8 mouse cellular contexts compared by ENCODE assay signal in the genomic region with DNA sequence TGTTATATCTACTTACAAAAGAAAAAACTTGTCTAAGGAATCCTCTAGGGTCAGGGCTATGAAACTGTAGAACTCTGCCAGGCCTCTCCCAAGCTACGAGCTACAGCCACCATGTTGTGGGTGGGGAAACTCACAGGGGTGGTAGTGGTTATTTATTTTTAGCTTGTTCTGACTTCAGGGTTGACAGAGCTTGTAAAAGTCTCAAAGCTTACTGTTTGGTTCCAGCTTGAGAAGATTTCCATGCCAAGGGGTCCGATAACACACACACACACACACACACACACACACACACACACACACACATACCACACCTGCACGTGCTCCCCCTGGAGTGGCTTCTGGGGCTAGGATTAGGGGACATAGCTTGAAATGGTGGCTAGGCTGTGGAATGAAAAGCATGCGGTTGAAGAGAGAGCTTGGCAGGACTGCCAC. TPM values are rescaled to one million over a fixed set of nuclear protein-coding genes. Genes with fewer than 3 reads are reported as not detected.
DNase-seq lines count a peak whose midpoint lies in the region; ATAC-seq and TF ChIP-seq lines count a peak whose summit lies in the region.

No protein-coding gene starts in this region.

- H3K27me3 ChIP-seq in erythroblast, embryonic 14.5 days (ENCODE audit: control insufficient read depth): no peaks in the 10 kb centered on the region
- no peaks in the 10 kb centered on the region for H3K27me3 ChIP-seq in hindbrain, embryonic 15.5 days

- TF ChIP-seq CTCF in bone marrow, adult 2 months (IDR thresholded peaks at IDR 0.05; ENCODE audit: control insufficient read depth, insufficient read depth, low read length): no peak

- H3K4me3 ChIP-seq in erythroblast, embryonic 14.5 days (replicated peaks): peak overlapping the region; percentile 84
- peak overlapping the region; percentile 60 for H3K4me3 ChIP-seq in bone marrow, adult 2 months (replicated peaks; ENCODE audit: control insufficient read depth, low read depth, low read length)
- H3K4me3 ChIP-seq in hindbrain, embryonic 15.5 days: peak overlapping the region; percentile 59

- TF ChIP-seq POLR2A in bone marrow, adult 2 months (IDR thresholded peaks at IDR 0.05; ENCODE audit: borderline replicate concordance, control insufficient read depth, low read depth, low read length): no peak

- no peaks in the 10 kb centered on the region for H3K9me3 ChIP-seq in erythroblast, embryonic 14.5 days (ENCODE audit: control insufficient read depth, low read length)
- H3K9me3 ChIP-seq in hindbrain, embryonic 15.5 days: no peaks in the 10 kb centered on the region

- H3K4me1 ChIP-seq in erythroblast, embryonic 14.5 days (ENCODE audit: control insufficient read depth): peaks cover 22% of the 10 kb centered on the region
- peaks cover 1% of the 10 kb centered on the region; the same call in 1 of the 2 replicates for H3K4me1 ChIP-seq in bone marrow, adult 2 months (ENCODE audit: control insufficient read depth, insufficient read depth, low read length)
- peaks cover 17% of the 10 kb centered on the region for H3K4me1 ChIP-seq in hindbrain, embryonic 15.5 days (replicated peaks)

- WGBS in bone marrow, adult 2 months: 57% methylated on average over 4 of the region's 4 CpGs
- 51% methylated on average over 4 of the region's 4 CpGs for WGBS in hindbrain, embryonic 15.5 days

- H3K4me2 ChIP-seq in hindbrain, embryonic 15.5 days: peak overlapping the region; percentile 63

- no peak; the same call in 1 of the 2 replicates for ATAC-seq in erythroblast, adult 5-6 weeks (replicated peaks; ENCODE audit: low FRiP score, poor library complexity, severe bottlenecking)
- ATAC-seq in hindbrain, embryonic 15.5 days (ENCODE audit: low FRiP score, low read depth): no peak; the same call in 1 of the 2 replicates

- no peak overlapping the region for H3K27ac ChIP-seq in bone marrow, adult 2 months (ENCODE audit: control insufficient read depth, insufficient read depth, low read depth, low read length, poor library complexity)
- H3K27ac ChIP-seq in hindbrain, embryonic 15.5 days (replicated peaks): peak overlapping the region; percentile 70

- peak; percentile 71 for DNase-seq in lung, postnatal 25 days (ENCODE audit: low spot score)
- no peak for DNase-seq in right cerebral cortex, postnatal 14 days
- DNase-seq in adrenal gland, adult 8-10 months: no peak
- no peak for DNase-seq in layer of hippocampus, adult 8-10 months (ENCODE audit: low spot score in 2 of 2)

- H3K36me3 ChIP-seq in erythroblast, embryonic 14.5 days (ENCODE audit: control insufficient read depth): peaks cover 5% of the 10 kb centered on the region
- H3K36me3 ChIP-seq in hindbrain, embryonic 15.5 days: peaks cover 16% of the 10 kb centered on the region

- peak overlapping the region; percentile 23; the same call in 1 of the 2 replicates for H3K9ac ChIP-seq in hindbrain, embryonic 15.5 days

RNA-seq across cellular contexts. Expression of a gene that starts 0.5 kb away (rescaled TPM):
- polyA plus RNA-seq in erythroblast, embryonic 14.5 days (2012): 9.1 and 9.5 TPM in 2 replicates
- 122 and 194 TPM in 2 replicates for total RNA-seq in erythroblast, adult 5-6 weeks (2015; ENCODE audit: low replicate concordance)
- total RNA-seq in erythroblast, adult 5-6 weeks (2017; ENCODE audit: low replicate concordance): 216 and 452 TPM in 2 replicates
- 24.4 and 28.0 TPM in 2 replicates for polyA plus RNA-seq in bone marrow, adult 2 months (2011; ENCODE audit: insufficient read depth, insufficient read length, low replicate concordance, missing spikeins)
- 40.3 and 43.3 TPM in 2 replicates for polyA plus RNA-seq in hindbrain, embryonic 15.5 days (2015; fragmentation: Nextera tagmentation; extraction: Ambion mirVana)
- 100 to 1,000 TPM; 119 to 225 (median 182) TPM for total RNA-seq in adrenal gland, adult 8-10 months (2022)
- 10 to 100 TPM; 87.2 to 96.6 (median 91.0) TPM for total RNA-seq in layer of hippocampus, adult 8-10 months (2022)

RNA-seq across cellular contexts. Expression of a gene that starts 50.4 kb away (rescaled TPM):
- 1.2 and 2.9 TPM in 2 replicates for polyA plus RNA-seq in erythroblast, embryonic 14.5 days (2012)
- 22.6 and 29.2 TPM in 2 replicates for total RNA-seq in erythroblast, adult 5-6 weeks (2015; ENCODE audit: low replicate concordance)
- total RNA-seq in erythroblast, adult 5-6 weeks (2017; ENCODE audit: low replicate concordance): 9.0 and 15.5 TPM in 2 replicates
- polyA plus RNA-seq in bone marrow, adult 2 months (2011; ENCODE audit: insufficient read depth, insufficient read length, low replicate concordance, missing spikeins): 189 and 212 TPM in 2 replicates
- 44.4 and 51.0 TPM in 2 replicates for polyA plus RNA-seq in hindbrain, embryonic 15.5 days (2015; fragmentation: Nextera tagmentation; extraction: Ambion mirVana)
- 10 to 100 TPM in 2 of 4 experiments, 1 to 10 TPM in 2; 6.2 to 23.7 (median 10.8) TPM for total RNA-seq in adrenal gland, adult 8-10 months (2022)
- total RNA-seq in layer of hippocampus, adult 8-10 months (2022): 10 to 100 TPM in 2 of 4 experiments, 1 to 10 TPM in 2; 7.0 to 12.5 (median 10.0) TPM
